Comparison of ENCODE assay signal across 10 mouse cellular contexts in the genomic region with DNA sequence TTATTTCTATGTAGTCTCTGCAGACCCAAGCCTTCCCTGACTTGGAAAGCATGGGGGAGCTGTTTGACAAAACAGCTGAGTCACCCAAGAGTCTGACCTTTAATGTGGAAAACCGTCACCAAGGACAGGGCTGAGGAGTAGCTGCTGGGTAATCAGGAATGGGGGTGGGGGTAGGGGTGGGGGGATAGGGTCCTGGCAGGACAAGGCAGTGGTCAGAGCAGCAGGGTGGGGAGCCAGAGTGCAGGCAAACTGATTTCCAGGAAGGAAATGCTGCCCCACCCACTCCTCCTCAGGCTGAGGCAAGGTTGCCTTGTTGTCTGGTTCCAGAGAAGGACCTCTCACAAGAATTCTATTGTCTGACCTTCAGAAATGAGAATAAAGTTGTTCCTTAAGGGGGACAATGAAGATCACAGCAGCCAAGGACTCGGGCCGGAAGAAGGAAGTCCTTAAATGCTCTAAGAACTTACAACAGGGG.
DNase-seq lines count a peak whose midpoint lies in the region; ATAC-seq and TF ChIP-seq lines count a peak whose summit lies in the region.
"Had no signal": no experiment of that assay in that cellular context is flagged by ENCODE, and none has a peak within 500 bp of the region (broad histone marks: within the 10 kb centered on the region; RNA-seq: fewer than 3 reads in every experiment).

No protein-coding gene starts in this region.

- H3K9ac ChIP-seq in heart, embryonic 16.5 days (ENCODE audit: low read length) = no peak overlapping the region
- no peak overlapping the region for H3K9ac ChIP-seq in stomach, postnatal 0 days (ENCODE audit: low read length)
- H3K9ac ChIP-seq: limb, embryonic 12.5 days had no signal

- peaks cover 2% of the 10 kb centered on the region; the same call in 1 of the 2 replicates for H3K4me1 ChIP-seq in heart, embryonic 16.5 days (ENCODE audit: control insufficient read depth, insufficient read depth, low read length)
- H3K4me1 ChIP-seq in stomach, postnatal 0 days (replicated peaks; ENCODE audit: control insufficient read depth, insufficient read depth) = no peaks in the 10 kb centered on the region

- TF ChIP-seq EP300 in stomach, postnatal 0 days (optimal IDR thresholded peaks at IDR 0.05) = no peak

- no peak overlapping the region for H3K4me2 ChIP-seq in heart, embryonic 16.5 days (ENCODE audit: low read depth, low read length)
- H3K4me2 ChIP-seq in stomach, postnatal 0 days (replicated peaks; ENCODE audit: low read depth) = no peak overlapping the region
- H3K4me2 ChIP-seq: limb, embryonic 12.5 days had no signal

- no peaks in the 10 kb centered on the region for H3K27me3 ChIP-seq in heart, embryonic 16.5 days (ENCODE audit: control insufficient read depth, insufficient read depth, low read length)
- H3K27me3 ChIP-seq in stomach, postnatal 0 days (ENCODE audit: control insufficient read depth, insufficient read depth, low read length) = no peaks in the 10 kb centered on the region
- H3K27me3 ChIP-seq: limb, embryonic 12.5 days had no signal

- no peaks in the 10 kb centered on the region for H3K36me3 ChIP-seq in heart, embryonic 16.5 days (ENCODE audit: control insufficient read depth, insufficient read depth)
- H3K36me3 ChIP-seq in stomach, postnatal 0 days (ENCODE audit: control insufficient read depth, insufficient read depth, low read length) = no peaks in the 10 kb centered on the region
- H3K36me3 ChIP-seq: limb, embryonic 12.5 days had no signal

- WGBS in heart, embryonic 16.5 days = 57% methylated on average over 3 of the region's 3 CpGs
- 67% methylated on average over 3 of the region's 3 CpGs for WGBS in stomach, postnatal 0 days

- no peak for ATAC-seq in heart, embryonic 16.5 days (replicated peaks; ENCODE audit: extremely low read depth, insufficient read depth, low FRiP score)
- ATAC-seq in stomach, postnatal 0 days (ENCODE audit: low FRiP score, low TSS enrichment) = 0 out of 2 replicates have a peak, but pooled peaks have one; percentile 10

- peak overlapping the region; percentile 16; the same call in 1 of the 2 replicates for H3K27ac ChIP-seq in heart, embryonic 16.5 days (ENCODE audit: low read length)
- no peak overlapping the region for H3K27ac ChIP-seq in stomach, postnatal 0 days (replicated peaks)
- H3K27ac ChIP-seq: limb, embryonic 12.5 days; macrophage had no signal

- H3K9me3 ChIP-seq in heart, embryonic 16.5 days (replicated peaks; ENCODE audit: control insufficient read depth, low read length) = no peaks in the 10 kb centered on the region
- H3K9me3 ChIP-seq in stomach, postnatal 0 days (ENCODE audit: control insufficient read depth, low read length) = no peaks in the 10 kb centered on the region
- H3K9me3 ChIP-seq: limb, embryonic 12.5 days had no signal

- 0 out of 2 replicates have a peak, but pooled peaks have one; percentile 6 for TF ChIP-seq CTCF in stomach, postnatal 0 days (IDR thresholded peaks at IDR 0.05; ENCODE audit: low read depth)

- peak; percentile 53 for DNase-seq in lung, postnatal 10 days
- DNase-seq in lung, postnatal 14 days = no peak
- peak; percentile 40 for DNase-seq in adrenal gland, postnatal 10 days
- DNase-seq in stomach, postnatal 0 days (ENCODE audit: low spot score) = no peak
- no peak for DNase-seq in thymus, postnatal 36 days
- no peak for DNase-seq in thymus, postnatal 25 days
- DNase-seq: cerebellum, postnatal 14 days had no signal

- no peak overlapping the region for H3K4me3 ChIP-seq in heart, embryonic 16.5 days (ENCODE audit: low read length)
- H3K4me3 ChIP-seq in stomach, postnatal 0 days (ENCODE audit: low read depth, low read length) = no peak overlapping the region
- H3K4me3 ChIP-seq: limb, embryonic 12.5 days had no signal

Comparison
In these comparisons a context has a peak if more than half of its experiments do, and no peak if none do; other contexts are left out.
1. DNase-seq: peak in lung, postnatal 10 days (single experiment) and adrenal gland, postnatal 10 days (single experiment); none in lung, postnatal 14 days (single experiment), stomach, postnatal 0 days (single experiment), thymus, postnatal 36 days (0 of 2) and thymus, postnatal 25 days (single experiment).